Mouse (Mus musculus) myocyte (in vitro differentiated cells): ENCODE results near the gene Tmc8. TPM values are rescaled to one million over a fixed set of nuclear protein-coding genes. Genes with fewer than 3 reads are reported as not detected.

Experiments
- H3K27me3 ChIP-seq: one replicate; pipeline ENCODE4 v1.6.1; 2011; ENCODE audit not compliant: control insufficient read depth, insufficient read depth, insufficient read length
- H3K36me3 ChIP-seq: one replicate; pipeline ENCODE4 v1.6.1; 2011; ENCODE audit not compliant: control insufficient read depth, insufficient read depth
- H3K4me2 ChIP-seq: one replicate; pipeline ENCODE4 v1.6.1; 2011; ENCODE audit warnings: low read depth, control low read depth
- H3K4me3 ChIP-seq: one replicate; pipeline ENCODE4 v1.5.1; 2011; ENCODE audit warnings: mild to moderate bottlenecking, control low read depth, moderate library complexity
- H3K79me2 ChIP-seq: one replicate; pipeline ENCODE4 v1.6.1; 2011; ENCODE audit not compliant: control insufficient read depth, insufficient read depth
- H3ac ChIP-seq: one replicate; pipeline ENCODE4 v1.6.1; 2011; ENCODE audit not compliant: control insufficient read depth, insufficient read length
- CEBPB ChIP-seq: IDR thresholded peaks from 2 replicates; pipeline ENCODE4 v1.6.1; 2011; ENCODE audit warnings: mild to moderate bottlenecking, moderate library complexity; ENCODE audit not compliant: poor library complexity, insufficient read depth, severe bottlenecking
- E2F4 ChIP-seq: IDR thresholded peaks from one replicate; pipeline ENCODE4 v1.6.1; 2011; ENCODE audit warnings: mild to moderate bottlenecking, control low read depth, moderate library complexity; ENCODE audit not compliant: insufficient read depth
- MAX ChIP-seq: IDR thresholded peaks from one replicate; pipeline ENCODE4 v1.6.1; 2011; ENCODE audit warnings: low read depth, mild to moderate bottlenecking, control low read depth
- MYOD1 ChIP-seq, 3 experiments: IDR thresholded peaks; one replicate each; pipeline ENCODE4 v1.6.1; 2011; ENCODE audit warnings: control low read depth in 2 of 3, low read depth in 2 of 3, mild to moderate bottlenecking in 2 of 3, moderate library complexity in 1 of 3; ENCODE audit not compliant: insufficient read length in 2 of 3, control insufficient read depth in 1 of 3
- MYOG ChIP-seq, 3 experiments: IDR thresholded peaks; one replicate each; pipeline ENCODE4 v1.6.1; 2011; ENCODE audit warnings: control low read depth in 2 of 3, low read depth in 2 of 3, mild to moderate bottlenecking in 2 of 3; ENCODE audit not compliant: insufficient read length in 2 of 3, control insufficient read depth in 1 of 3, insufficient read depth in 1 of 3
- POLR2A ChIP-seq: IDR thresholded peaks from one replicate; pipeline ENCODE4 v1.6.1; 2011; ENCODE audit warnings: low read depth, mild to moderate bottlenecking, control low read depth, moderate library complexity; ENCODE audit not compliant: insufficient read length
- POLR2AphosphoS2 ChIP-seq: IDR thresholded peaks from one replicate; pipeline ENCODE4 v1.6.1; 2011; ENCODE audit warnings: low read depth, control low read depth; ENCODE audit not compliant: insufficient read length
- REST ChIP-seq: IDR thresholded peaks from one replicate; pipeline ENCODE4 v1.6.1; 2011; ENCODE audit warnings: mild to moderate bottlenecking, control low read depth, moderate library complexity; ENCODE audit not compliant: insufficient read depth, insufficient read length
- SRF ChIP-seq: IDR thresholded peaks from one replicate; pipeline ENCODE4 v1.6.1; 2011; ENCODE audit warnings: low read depth; ENCODE audit not compliant: control insufficient read depth, insufficient read length
- TCF12 ChIP-seq: IDR thresholded peaks from one replicate; pipeline ENCODE4 v1.6.1; 2011; ENCODE audit warnings: mild to moderate bottlenecking, control low read depth; ENCODE audit not compliant: poor library complexity, insufficient read depth, severe bottlenecking
- TCF3 ChIP-seq: IDR thresholded peaks from one replicate; pipeline ENCODE4 v1.6.1; 2011; ENCODE audit warnings: low read depth, control low read depth; ENCODE audit not compliant: insufficient read length
- USF1 ChIP-seq: IDR thresholded peaks from one replicate; pipeline ENCODE4 v1.6.1; 2011; ENCODE audit warnings: low read depth, mild to moderate bottlenecking, control low read depth, moderate library complexity
- polyA plus RNA-seq: library from polyadenylated mRNA; unstranded; fragments of >200 nt; fragmentation: generic; extraction: Trizol; gene quantifications from one replicate; pipeline ENCODE4 v1.2.1, GENCODE M21; 2012; ENCODE audit warnings: missing spikeins

Tmc8 gene
- polyA plus RNA-seq, 1 experiment, result 0.19 TPM

GRCm38 (mm10) chr11:117751544-117751943, 30.3 kb upstream of the Tmc8 start:
- TF ChIP-seq TCF12, result no peak
- TF ChIP-seq REST, result no peak
- no peak for TF ChIP-seq TCF3
- no peak for TF ChIP-seq SRF
- TF ChIP-seq USF1, result no peak
- no peak for TF ChIP-seq CEBPB
- TF ChIP-seq E2F4, result no peak
- no peak for TF ChIP-seq MAX
- TF ChIP-seq MYOD1 (IDR thresholded peaks at IDR 0.05; ENCODE audit: control insufficient read depth in 1 of 3, insufficient read length in 2 of 3, low read depth in 2 of 3), result no peak
- TF ChIP-seq MYOG (IDR thresholded peaks at IDR 0.05; ENCODE audit: control insufficient read depth in 1 of 3, insufficient read depth in 1 of 3, insufficient read length in 2 of 3, low read depth in 2 of 3), result no peak
- no peak for TF ChIP-seq POLR2A
- no peak for TF ChIP-seq POLR2AphosphoS2
- no peaks in the 10 kb centered on the region for H3K27me3 ChIP-seq
- H3K79me2 ChIP-seq, result no peaks in the 10 kb centered on the region
- no peak overlapping the region for H3K4me2 ChIP-seq
- H3K36me3 ChIP-seq, result peaks cover 21% of the 10 kb centered on the region
- no peak overlapping the region for H3K4me3 ChIP-seq
- H3ac ChIP-seq, result no peak overlapping the region

GRCm38 (mm10) chr11:117755891-117756290, 26.0 kb upstream of the Tmc8 start:
- Histone ChIP-seq H3ac (no peak overlapping the region), H3K27me3 (no peaks in the 10 kb centered on the region), H3K79me2 (no peaks in the 10 kb centered on the region), H3K4me2 (no peak overlapping the region), H3K4me3 (no peak overlapping the region), H3K36me3 (peaks cover 6% of the 10 kb centered on the region)
- no peak for TF ChIP-seq MAX
- no peak for TF ChIP-seq SRF

- H3K36me3 ChIP-seq, result peaks cover 13% of the 10 kb centered on the region
- no peak overlapping the region for H3K4me3 ChIP-seq
These were observed 22.6 kb upstream of the Tmc8 start for GRCm38 (mm10) chr11:117759267-117759666.

GRCm38 (mm10) chr11:117760374-117761119, 21.3 kb upstream of the Tmc8 start:
- Histone ChIP-seq H3K27me3 (no peaks in the 10 kb centered on the region), H3K79me2 (no peaks in the 10 kb centered on the region), H3ac (no peak overlapping the region), H3K4me2 (no peak overlapping the region), H3K36me3 (peaks cover 13% of the 10 kb centered on the region), H3K4me3 (no peak overlapping the region)
- no peak for TF ChIP-seq TCF12
- TF ChIP-seq MYOD1 (IDR thresholded peaks at IDR 0.05; ENCODE audit: control insufficient read depth in 1 of 3, insufficient read length in 2 of 3, low read depth in 2 of 3), result no peak
- TF ChIP-seq CEBPB, result no peak
- no peak for TF ChIP-seq TCF3
- no peak for TF ChIP-seq MAX
- TF ChIP-seq REST, result no peak
- TF ChIP-seq POLR2AphosphoS2, result no peak
- TF ChIP-seq POLR2A, result no peak
- TF ChIP-seq SRF, result no peak
- TF ChIP-seq MYOG (IDR thresholded peaks at IDR 0.05; ENCODE audit: control insufficient read depth in 1 of 3, insufficient read depth in 1 of 3, insufficient read length in 2 of 3, low read depth in 2 of 3), result no peak
- no peak for TF ChIP-seq USF1
- no peak for TF ChIP-seq E2F4

More at GRCm38 (mm10) chr11:117759267-117759666, 22.6 kb upstream of the Tmc8 start:
- Histone ChIP-seq H3K4me2 (no peak overlapping the region), H3K79me2 (no peaks in the 10 kb centered on the region), H3ac (no peak overlapping the region), H3K27me3 (no peaks in the 10 kb centered on the region)
- peak in 2 of 3 experiments; percentile 80 to 89 for TF ChIP-seq MYOD1 (IDR thresholded peaks at IDR 0.05; ENCODE audit: control insufficient read depth in 1 of 3, insufficient read length in 2 of 3, low read depth in 2 of 3)
- TF ChIP-seq POLR2A, result no peak

- TF ChIP-seq MYOD1 (IDR thresholded peaks at IDR 0.05; ENCODE audit: control insufficient read depth in 1 of 3, insufficient read length in 2 of 3, low read depth in 2 of 3), result no peak
- TF ChIP-seq CEBPB, result no peak
- no peak for TF ChIP-seq SRF
- no peak for TF ChIP-seq MYOG (IDR thresholded peaks at IDR 0.05; ENCODE audit: control insufficient read depth in 1 of 3, insufficient read depth in 1 of 3, insufficient read length in 2 of 3, low read depth in 2 of 3)
- no peak for TF ChIP-seq E2F4
- TF ChIP-seq TCF12, result no peak
- TF ChIP-seq POLR2A, result no peak
- no peak for TF ChIP-seq TCF3
- no peak for TF ChIP-seq POLR2AphosphoS2
- H3K36me3 ChIP-seq, result peaks cover 17% of the 10 kb centered on the region
- no peak overlapping the region for H3K4me2 ChIP-seq
- no peak overlapping the region for H3K4me3 ChIP-seq
- H3ac ChIP-seq, result no peak overlapping the region
- H3K79me2 ChIP-seq, result no peaks in the 10 kb centered on the region
- no peaks in the 10 kb centered on the region for H3K27me3 ChIP-seq
These were observed 20.1 kb upstream of the Tmc8 start for GRCm38 (mm10) chr11:117761801-117762200.
